Mouse (Mus musculus) heart, embryonic 12.5 days (tissue): Measurements from ENCODE around the gene Casr. TPM values are rescaled to one million over a fixed set of nuclear protein-coding genes. Genes with fewer than 3 reads are reported as not detected.

Experiments used
- ATAC-seq: fragments of 200-750 bp; cut with Nextera tagmentation; 2 replicates; pipeline ENCODE4 v1.8.0; 2017; ENCODE audit warnings: moderate TSS enrichment, moderate library complexity; ENCODE audit not compliant: insufficient number of reproducible peaks, low FRiP score
- H3K27ac ChIP-seq: fragments of 300-500 bp; sonication (generic); 2 replicates; pipeline ENCODE4 v1.5.1; 2016; ENCODE audit warnings: mild to moderate bottlenecking, moderate library complexity; ENCODE audit not compliant: poor library complexity, severe bottlenecking
- H3K27me3 ChIP-seq: fragments of 300-500 bp; sonication (generic); replicated peaks from 2 replicates; pipeline ENCODE4 v1.6.1; 2016; ENCODE audit warnings: mild to moderate bottlenecking, moderate library complexity
- H3K36me3 ChIP-seq: fragments of 300-500 bp; sonication (generic); 2 replicates; pipeline ENCODE4 v1.6.1; 2016; ENCODE audit warnings: mild to moderate bottlenecking, moderate library complexity
- H3K4me1 ChIP-seq: fragments of 300-500 bp; sonication (generic); replicated peaks from 2 replicates; pipeline ENCODE4 v1.6.1; 2016; ENCODE audit warnings: mild to moderate bottlenecking
- H3K4me2 ChIP-seq: fragments of 300-500 bp; sonication (generic); 2 replicates; pipeline ENCODE4 v1.6.1; 2016; ENCODE audit warnings: mild to moderate bottlenecking, moderate library complexity
- H3K4me3 ChIP-seq: fragments of 300-500 bp; sonication (generic); 2 replicates; pipeline ENCODE4 v1.5.1; 2016; ENCODE audit warnings: mild to moderate bottlenecking
- H3K9ac ChIP-seq: fragments of 300-500 bp; sonication (generic); 2 replicates; pipeline ENCODE4 v1.6.1; 2016; ENCODE audit warnings: mild to moderate bottlenecking, moderate library complexity
- H3K9me3 ChIP-seq: fragments of 300-500 bp; sonication (generic); replicated peaks from 2 replicates; pipeline ENCODE4 v1.6.1; 2016; ENCODE audit warnings: mild to moderate bottlenecking, moderate library complexity
- WGBS: fragments of 180-500 bp; shearing (Covaris S2); methylation state at CpG from one replicate; pipeline ENCODE4 v1.1.7; 2016; 5-methylcytosine and 5-hydroxymethylcytosine counted together
- polyA plus RNA-seq: library from polyadenylated mRNA; unstranded; fragments of >200 nt; fragmentation: Nextera tagmentation; extraction: Ambion mirVana; gene quantifications from 2 replicates; pipeline ENCODE4 v1.2.1, GENCODE M21; 2016

The Casr gene
- polyA plus RNA-seq: 0.04 and 0.24 TPM in 2 replicates

- H3K9ac ChIP-seq: peak within 1 kb of the TSS; percentile 65
- peak within 1 kb of the TSS; percentile 54 for H3K4me3 ChIP-seq
- no peaks in the 10 kb centered on the region for H3K36me3 ChIP-seq
- H3K27me3 ChIP-seq: peaks cover 21% of the 10 kb centered on the region
- H3K4me1 ChIP-seq: peaks cover 6% of the 10 kb centered on the region; the same call in 1 of the 2 replicates
- no peak within 1 kb of the TSS for H3K27ac ChIP-seq
- H3K9me3 ChIP-seq: no peaks in the 10 kb centered on the region
- peak within 1 kb of the TSS; percentile 95 for H3K4me2 ChIP-seq
- no peak for ATAC-seq
- WGBS: 3% methylated on average over 36 of the region's 36 CpGs
These were observed at the start of gene Casr for GRCm38 (mm10) chr16:36561386-36562338. TSS of gene Casr (minus strand) at chr16:36562141.

GRCm38 (mm10) chr16:36602632-36603031 is 40.7 kb upstream of the Casr start:
- Histone ChIP-seq H3K9me3 (no peaks in the 10 kb centered on the region), H3K4me2 (no peak overlapping the region), H3K27ac (no peak overlapping the region), H3K4me1 (peaks cover 12% of the 10 kb centered on the region), H3K9ac (no peak overlapping the region), H3K27me3 (no peaks in the 10 kb centered on the region), H3K4me3 (no peak overlapping the region), H3K36me3 (no peaks in the 10 kb centered on the region)
- no peak for ATAC-seq
- WGBS: 53% methylated on average over 3 of the region's 3 CpGs

GRCm38 (mm10) chr16:36598265-36598664 is 36.3 kb upstream of the Casr start:
- no peak for ATAC-seq
- H3K27ac ChIP-seq: 0 out of 2 replicates have a peak overlapping the region, but pooled peaks have one; percentile 18
- 71% methylated on average over 4 of the region's 4 CpGs for WGBS
- H3K9ac ChIP-seq: no peak overlapping the region
- peaks cover 12% of the 10 kb centered on the region for H3K4me1 ChIP-seq
- no peak overlapping the region for H3K4me2 ChIP-seq
- H3K36me3 ChIP-seq: no peaks in the 10 kb centered on the region
- H3K4me3 ChIP-seq: no peak overlapping the region
- H3K9me3 ChIP-seq: no peaks in the 10 kb centered on the region
- no peaks in the 10 kb centered on the region for H3K27me3 ChIP-seq

- H3K9me3 ChIP-seq: no peaks in the 10 kb centered on the region
- H3K4me3 ChIP-seq: no peak overlapping the region
- no peak overlapping the region for H3K9ac ChIP-seq
- no peak overlapping the region for H3K27ac ChIP-seq
- WGBS: 84% methylated on average over 10 of the region's 10 CpGs
- H3K4me2 ChIP-seq: no peak overlapping the region
- H3K36me3 ChIP-seq: no peaks in the 10 kb centered on the region
- no peak for ATAC-seq
- peaks cover 12% of the 10 kb centered on the region for H3K4me1 ChIP-seq
- no peaks in the 10 kb centered on the region for H3K27me3 ChIP-seq
These were observed 34.9 kb upstream of the Casr start for GRCm38 (mm10) chr16:36596671-36597410.

- Histone ChIP-seq H3K27ac (no peak overlapping the region), H3K27me3 (no peaks in the 10 kb centered on the region), H3K9me3 (no peaks in the 10 kb centered on the region), H3K36me3 (no peaks in the 10 kb centered on the region), H3K4me3 (no peak overlapping the region), H3K9ac (no peak overlapping the region), H3K4me2 (no peak overlapping the region), H3K4me1 (no peaks in the 10 kb centered on the region)
- WGBS: 69% methylated on average over 1 of the region's 1 CpGs
- no peak for ATAC-seq
These were observed 28.0 kb upstream of the Casr start for GRCm38 (mm10) chr16:36589898-36590297.

- no peaks in the 10 kb centered on the region for H3K9me3 ChIP-seq
- WGBS: 44% methylated on average over 4 of the region's 4 CpGs
- H3K27ac ChIP-seq: no peak overlapping the region
- no peaks in the 10 kb centered on the region for H3K27me3 ChIP-seq
- H3K9ac ChIP-seq: no peak overlapping the region
- H3K36me3 ChIP-seq: no peaks in the 10 kb centered on the region
- no peaks in the 10 kb centered on the region for H3K4me1 ChIP-seq
- ATAC-seq: no peak
- no peak overlapping the region for H3K4me3 ChIP-seq
- H3K4me2 ChIP-seq: no peak overlapping the region
These were observed 26.0 kb upstream of the Casr start for GRCm38 (mm10) chr16:36587971-36588370.

GRCm38 (mm10) chr16:36582073-36582472 is 20.1 kb upstream of the Casr start:
- WGBS: 63% methylated on average over 3 of the region's 3 CpGs
- H3K4me2 ChIP-seq: no peak overlapping the region
- no peak overlapping the region for H3K4me3 ChIP-seq
- H3K27me3 ChIP-seq: no peaks in the 10 kb centered on the region
- H3K9me3 ChIP-seq: no peaks in the 10 kb centered on the region
- H3K36me3 ChIP-seq: no peaks in the 10 kb centered on the region
- H3K27ac ChIP-seq: no peak overlapping the region
- no peak for ATAC-seq
- H3K9ac ChIP-seq: peak overlapping the region; percentile 23; the same call in 1 of the 2 replicates
- no peaks in the 10 kb centered on the region for H3K4me1 ChIP-seq

GRCm38 (mm10) chr16:36571942-36572341 is 10.0 kb upstream of the Casr start:
- H3K36me3 ChIP-seq: no peaks in the 10 kb centered on the region

GRCm38 (mm10) chr16:36559573-36559972 is 2.4 kb downstream of the Casr start:
- Histone ChIP-seq H3K36me3 (no peaks in the 10 kb centered on the region), H3K4me2 (no peak overlapping the region), H3K27me3 (peaks cover 21% of the 10 kb centered on the region), H3K9ac (no peak overlapping the region), H3K4me3 (no peak overlapping the region), H3K4me1 (peaks cover 18% of the 10 kb centered on the region), H3K9me3 (no peaks in the 10 kb centered on the region), H3K27ac (no peak overlapping the region)
- no peak for ATAC-seq
- WGBS: 83% methylated on average over 6 of the region's 6 CpGs

More at GRCm38 (mm10) chr16:36571942-36572341, 10.0 kb upstream of the Casr start:
- Histone ChIP-seq H3K27ac (no peak overlapping the region), H3K27me3 (no peaks in the 10 kb centered on the region), H3K4me3 (no peak overlapping the region), H3K9ac (no peak overlapping the region), H3K4me1 (no peaks in the 10 kb centered on the region), H3K9me3 (no peaks in the 10 kb centered on the region), H3K4me2 (no peak overlapping the region)
- WGBS: 65% methylated on average over 8 of the region's 8 CpGs
- no peak for ATAC-seq

GRCm38 (mm10) chr16:36555672-36556165 is 6.2 kb downstream of the Casr start:
- Histone ChIP-seq H3K9me3 (peaks cover 8% of the 10 kb centered on the region), H3K9ac (no peak overlapping the region), H3K4me1 (peaks cover 12% of the 10 kb centered on the region), H3K36me3 (no peaks in the 10 kb centered on the region), H3K4me3 (peak overlapping the region; percentile 15; the same call in 1 of the 2 replicates), H3K4me2 (peak overlapping the region; percentile 59), H3K27ac (peak overlapping the region; percentile 53), H3K27me3 (0 out of 2 replicates have a peak, but pooled peaks cover 6% of the 10 kb centered on the region)
- ATAC-seq: no peak
- 26% methylated on average over 10 of the region's 10 CpGs for WGBS

GRCm38 (mm10) chr16:36553624-36554023 is 8.3 kb downstream of the Casr start:
- H3K4me3 ChIP-seq: no peak overlapping the region
- ATAC-seq: no peak
- no peaks in the 10 kb centered on the region for H3K36me3 ChIP-seq
- no peaks in the 10 kb centered on the region for H3K27me3 ChIP-seq
- no peak overlapping the region for H3K9ac ChIP-seq
- WGBS: 91% methylated on average over 3 of the region's 3 CpGs
- H3K27ac ChIP-seq: no peak overlapping the region
- H3K4me2 ChIP-seq: no peak overlapping the region
- H3K4me1 ChIP-seq: peaks cover 12% of the 10 kb centered on the region
- H3K9me3 ChIP-seq: peaks cover 8% of the 10 kb centered on the region
